Mouse (Mus musculus): ENCODE data around the gene Artn.

DNA sequence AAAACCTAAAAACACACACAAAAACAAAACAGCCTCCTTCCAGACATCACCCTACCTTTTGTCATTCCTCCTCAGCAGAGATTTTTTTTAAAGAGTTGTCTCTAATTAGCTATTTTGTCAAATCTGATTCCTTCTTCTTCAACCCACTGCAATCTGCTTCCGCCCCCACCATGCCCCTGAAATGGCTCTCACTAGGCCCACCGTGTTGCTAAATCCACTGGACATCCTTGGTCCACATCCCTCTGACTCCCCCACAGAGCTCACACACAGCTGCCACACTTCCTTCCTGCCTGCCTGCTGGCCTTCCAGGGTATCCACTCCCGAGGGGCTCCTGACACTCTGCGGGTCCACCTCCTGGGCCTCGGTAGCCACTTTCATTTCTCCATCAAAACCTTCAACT is 50.9 kb downstream of the Artn start:
- no peak for TF ChIP-seq CTCF (IDR thresholded peaks at IDR 0.05; ENCODE audit: borderline replicate concordance, insufficient read depth, low read depth, low read length)
- TF ChIP-seq POLR2A (IDR thresholded peaks at IDR 0.05; ENCODE audit: borderline replicate concordance, insufficient read depth, low read length) = no peak
